Mouse (Mus musculus): ENCODE measurements around the gene Plagl2.

The Plagl2 gene

DNA sequence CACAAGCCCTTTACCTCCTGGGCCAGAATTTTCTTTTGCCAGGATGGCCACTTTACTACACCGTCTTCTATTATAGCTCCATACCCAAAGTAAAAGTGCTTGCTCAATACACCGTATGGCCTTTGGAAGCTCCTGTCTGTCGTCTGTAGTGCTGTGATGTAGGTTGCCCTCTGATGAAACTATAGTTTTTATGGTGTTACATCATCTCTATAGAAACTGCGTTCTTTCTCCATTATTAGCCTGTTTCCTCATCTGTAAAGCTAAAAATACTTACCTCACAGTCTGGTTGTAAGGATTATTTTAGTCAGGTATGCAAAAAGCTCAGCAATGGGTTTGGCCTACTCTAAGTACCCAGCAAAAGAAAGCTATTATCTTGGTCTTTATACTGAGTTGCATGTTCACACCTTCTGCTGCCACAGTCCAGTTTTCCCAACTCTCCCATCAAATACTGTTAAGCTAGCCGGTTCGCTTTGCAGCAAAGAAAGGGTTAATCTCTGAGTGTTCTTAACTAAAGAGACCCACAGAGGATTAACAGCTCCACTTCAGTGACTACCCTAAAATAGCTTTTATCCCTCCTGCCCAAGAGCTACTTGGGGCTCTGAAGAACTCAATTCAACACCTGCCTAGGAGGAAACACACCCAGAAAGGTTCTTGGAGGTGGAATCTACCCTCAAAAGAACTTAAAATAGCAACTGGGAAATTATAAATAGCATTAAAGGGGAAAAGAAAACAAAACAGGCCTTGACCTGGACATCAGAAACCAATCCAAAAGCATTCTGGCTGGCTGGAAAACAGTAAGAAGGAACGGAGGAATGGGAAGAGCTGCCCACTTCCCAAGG lies 2.0 kb downstream of the Plagl2 start:
- no peak for DNase-seq (ENCODE audit: low read depth, low spot score)

GRCm38 (mm10) chr2:153238406-153238805 lies 2.8 kb downstream of the Plagl2 start:
- no peak for DNase-seq (ENCODE audit: low read depth, low spot score)

DNA sequence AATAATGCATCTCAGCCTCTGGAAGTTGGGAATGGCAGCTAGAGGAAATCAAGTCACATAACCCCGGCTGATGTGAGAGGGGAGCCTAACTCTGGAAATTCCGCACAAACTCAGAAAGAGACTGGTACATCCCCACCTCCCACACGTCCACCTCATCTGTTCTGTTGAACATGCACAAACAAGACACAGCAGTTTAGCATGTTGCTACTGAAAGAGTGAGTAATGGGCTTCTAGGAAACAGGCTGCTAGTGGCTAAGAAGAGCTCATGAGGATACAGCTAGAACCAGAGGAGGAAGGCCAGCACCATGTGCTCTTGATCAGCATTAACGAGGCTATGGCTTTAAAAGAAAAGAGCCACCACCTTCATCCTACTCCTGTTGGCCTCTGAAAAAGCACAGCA lies 3.3 kb downstream of the Plagl2 start:
- no peak for DNase-seq (ENCODE audit: low read depth, low spot score)

DNA sequence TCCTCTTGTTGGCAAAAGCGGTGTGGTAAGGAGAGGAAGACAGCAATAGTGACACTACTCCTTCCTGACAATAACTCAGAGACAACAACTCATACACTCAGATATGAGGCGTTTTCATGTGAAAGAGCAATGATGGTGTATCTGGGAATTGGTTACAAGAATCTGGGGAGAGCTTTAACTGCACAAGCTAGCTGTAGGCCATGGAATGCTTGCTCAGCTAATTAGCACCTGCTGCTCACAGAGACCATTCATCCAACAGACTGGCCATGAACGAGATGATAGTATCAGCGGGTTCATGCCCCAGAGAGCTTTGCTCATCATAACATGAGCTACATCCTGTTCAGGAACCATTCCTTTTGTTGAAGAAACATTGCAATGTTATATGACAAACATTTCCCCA lies 4.0 kb downstream of the Plagl2 start:
- no peak for DNase-seq (ENCODE audit: low read depth, low spot score)

GRCm38 (mm10) chr2:153228523-153228922 lies 12.7 kb downstream of the Plagl2 start:
- peak; percentile 79 for DNase-seq (ENCODE audit: low read depth, low spot score)

- no peak for DNase-seq (ENCODE audit: low read depth, low spot score)
Measured at GRCm38 (mm10) chr2:153227959-153228358, 13.3 kb downstream of the Plagl2 start.

DNA sequence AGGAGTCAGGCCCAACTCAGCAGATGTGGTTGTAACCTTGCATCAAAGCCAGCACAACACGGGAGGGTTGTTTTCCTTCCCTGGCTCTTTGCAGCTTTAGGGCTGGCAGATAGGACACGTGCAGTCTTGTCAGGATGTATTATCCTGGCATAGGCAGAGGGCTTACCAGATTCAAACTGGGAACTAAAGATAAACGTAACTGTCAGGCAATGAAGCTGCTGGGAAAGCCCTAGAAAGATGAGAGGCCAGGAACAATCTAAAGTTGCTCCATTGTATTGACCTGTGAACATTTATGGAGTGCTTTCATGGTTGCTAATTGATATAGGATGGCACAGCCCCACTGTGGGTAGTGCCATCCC lies 15.7 kb downstream of the Plagl2 start:
- DNase-seq (ENCODE audit: low read depth, low spot score) = no peak

GRCm38 (mm10) chr2:153224946-153225594 lies 16.2 kb downstream of the Plagl2 start, which contains the start of gene Tspyl3:
Tspyl3 (minus strand) TSS chr2:153225441.
- peak; percentile 76 for DNase-seq (ENCODE audit: low read depth, low spot score)

- DNase-seq (ENCODE audit: low read depth, low spot score) = no peak
Measured at GRCm38 (mm10) chr2:153222566-153222965, 18.7 kb downstream of the Plagl2 start.

DNA sequence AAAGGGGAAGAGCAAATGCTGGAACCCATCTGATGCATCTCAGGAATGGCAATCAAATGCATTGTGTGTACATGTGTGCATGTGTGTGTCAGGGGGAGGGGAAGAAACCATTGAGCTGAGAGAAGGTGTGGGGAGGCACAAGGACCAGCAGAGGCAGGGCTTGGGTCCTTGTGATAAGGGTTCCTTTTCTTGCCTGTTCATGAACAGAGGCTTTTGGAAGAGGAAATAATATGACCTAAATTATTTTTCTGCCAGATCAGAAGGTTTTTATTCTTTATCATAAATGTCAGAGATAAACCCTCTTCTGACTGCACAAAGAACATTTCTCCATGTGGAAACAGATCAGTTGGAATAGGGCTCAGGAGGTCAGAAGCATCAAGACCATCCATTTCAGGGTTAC lies 19.1 kb downstream of the Plagl2 start:
- no peak for DNase-seq (ENCODE audit: low read depth, low spot score)

- no peak for DNase-seq (ENCODE audit: low read depth, low spot score)
Measured at GRCm38 (mm10) chr2:153221620-153222019, 19.6 kb downstream of the Plagl2 start.

DNA sequence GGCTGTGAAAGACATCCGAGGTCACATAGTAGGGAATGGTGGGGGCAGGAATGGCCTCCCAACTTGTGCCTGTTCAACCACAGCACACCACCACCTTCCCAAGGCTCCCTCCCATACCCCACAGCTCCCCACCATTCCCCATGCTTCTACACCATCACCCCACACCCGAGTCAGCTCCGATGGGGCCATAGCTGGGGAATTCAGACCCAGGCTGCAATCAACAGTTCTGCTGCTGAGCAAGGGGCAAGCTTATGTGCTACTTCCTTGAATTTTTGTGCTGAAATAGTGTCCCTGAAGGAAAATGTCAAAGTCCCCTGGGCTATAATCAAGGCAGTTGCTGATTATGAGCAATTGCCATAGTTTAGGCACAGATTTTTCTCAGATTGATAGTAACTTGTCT lies 22.7 kb downstream of the Plagl2 start:
- DNase-seq (ENCODE audit: low read depth, low spot score) = no peak

DNA sequence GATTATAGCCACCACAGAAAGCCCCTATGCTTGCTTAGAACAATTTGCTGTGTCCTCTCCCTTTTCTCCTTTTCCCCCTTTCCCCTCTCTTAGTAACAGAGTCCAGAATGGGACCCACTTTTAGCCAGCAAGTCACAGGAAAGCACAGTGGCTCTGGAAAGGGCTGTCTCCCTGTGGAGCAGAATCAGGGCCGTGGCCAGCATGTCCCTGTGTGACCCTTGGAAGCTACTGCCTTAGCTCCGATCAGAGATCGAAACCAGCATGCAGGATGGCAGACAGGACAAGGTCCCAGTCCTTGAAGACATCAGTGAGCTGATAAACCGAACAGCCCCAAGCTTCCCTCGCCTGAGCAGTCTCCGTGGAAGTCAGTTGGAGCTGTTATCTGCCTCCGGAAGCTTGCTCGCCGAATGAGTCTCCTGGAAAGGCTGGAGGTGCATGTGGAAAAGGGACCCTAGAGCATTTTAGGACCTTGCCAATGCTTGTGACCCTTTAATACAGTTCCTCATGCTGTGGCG lies 23.3 kb downstream of the Plagl2 start:
- DNase-seq (ENCODE audit: low read depth, low spot score) = no peak

- no peak for DNase-seq (ENCODE audit: low read depth, low spot score)
Measured at GRCm38 (mm10) chr2:153215421-153215820, 25.8 kb downstream of the Plagl2 start.

DNA sequence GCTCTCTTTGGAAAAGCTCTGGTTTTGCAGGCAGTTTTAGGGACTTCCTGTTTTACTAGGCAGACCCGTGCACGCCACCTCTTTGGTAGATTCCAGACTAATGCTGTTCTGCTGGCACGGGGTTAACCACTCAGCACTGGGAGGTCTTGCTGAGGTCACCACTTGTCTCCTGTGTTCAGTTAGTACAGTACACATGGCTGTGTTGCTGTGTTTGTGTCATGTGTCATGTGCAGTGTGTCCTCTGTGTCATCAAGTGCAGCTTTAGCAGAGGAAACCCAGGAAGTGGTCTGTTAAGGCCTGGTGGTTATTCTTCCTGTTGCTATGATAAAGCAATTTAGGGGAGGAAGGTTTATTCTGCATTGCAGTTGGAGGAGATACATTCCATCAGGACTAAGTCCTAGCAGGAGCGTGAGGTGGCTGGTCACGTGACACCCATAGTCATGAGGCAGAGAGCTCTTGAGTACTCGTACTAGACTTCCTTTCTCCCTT lies 26.4 kb downstream of the Plagl2 start:
- DNase-seq (ENCODE audit: low read depth, low spot score) = peak; percentile 26

DNA sequence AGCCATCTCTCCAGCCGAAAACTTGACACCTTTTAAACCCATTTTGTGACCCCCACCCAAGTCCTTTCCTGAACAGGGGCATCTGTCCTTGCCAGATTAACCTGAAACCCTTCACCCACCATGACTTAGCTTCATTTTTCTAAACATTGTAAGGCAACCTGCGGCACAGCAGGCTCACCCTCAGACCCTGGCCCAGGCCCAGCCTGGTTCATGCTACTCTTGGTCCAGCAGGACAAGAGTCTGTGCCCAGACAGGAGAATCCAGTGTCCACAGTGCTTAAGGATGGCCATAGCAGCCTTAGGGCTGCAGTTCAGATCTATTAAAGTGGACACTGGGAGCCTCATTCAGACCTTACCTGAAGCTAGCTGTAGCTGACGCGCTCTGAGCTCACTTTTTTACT lies 27.9 kb downstream of the Plagl2 start:
- DNase-seq (ENCODE audit: low read depth, low spot score) = no peak

DNA sequence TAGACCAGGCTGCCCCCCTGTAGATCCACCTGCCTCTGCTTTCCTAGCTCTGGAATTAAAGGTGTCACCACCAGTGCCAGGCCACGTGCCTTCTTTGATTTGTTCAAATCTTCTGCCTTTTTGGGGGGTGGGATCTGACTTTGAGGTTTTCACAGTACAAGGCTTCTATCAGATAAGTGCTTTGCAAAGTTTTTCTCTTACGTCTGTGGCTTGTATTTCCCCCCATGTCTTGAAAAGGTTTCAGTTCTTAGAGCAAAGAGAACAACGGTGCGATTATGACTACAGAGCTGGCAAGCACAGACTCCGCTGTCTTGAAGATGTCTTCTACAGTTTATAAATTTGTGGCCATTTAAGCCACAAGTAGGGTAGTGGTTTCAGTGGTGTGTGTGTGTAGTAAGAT lies 29.8 kb downstream of the Plagl2 start:
- no peak for DNase-seq (ENCODE audit: low read depth, low spot score)

DNA sequence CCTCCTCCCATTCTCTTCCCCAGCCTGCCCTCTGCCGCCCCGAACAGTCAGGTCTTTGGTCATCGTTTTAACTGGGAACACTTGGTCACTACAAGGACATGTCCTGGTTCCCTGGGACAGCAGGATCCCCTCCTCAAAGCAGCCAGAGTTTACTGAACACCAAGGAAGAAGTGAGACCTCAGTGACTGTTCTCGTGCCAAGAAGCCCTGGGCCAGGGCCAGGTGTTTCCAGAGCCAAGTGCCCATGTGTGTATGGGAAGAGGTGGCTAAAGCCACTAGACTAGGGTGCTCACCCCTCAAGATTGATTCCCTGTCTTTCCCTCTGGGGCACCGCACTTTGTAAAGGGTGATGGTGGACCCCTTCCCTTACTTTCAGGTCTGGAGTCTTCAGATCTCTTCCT lies 31.9 kb downstream of the Plagl2 start:
- no peak for DNase-seq (ENCODE audit: low read depth, low spot score)

DNA sequence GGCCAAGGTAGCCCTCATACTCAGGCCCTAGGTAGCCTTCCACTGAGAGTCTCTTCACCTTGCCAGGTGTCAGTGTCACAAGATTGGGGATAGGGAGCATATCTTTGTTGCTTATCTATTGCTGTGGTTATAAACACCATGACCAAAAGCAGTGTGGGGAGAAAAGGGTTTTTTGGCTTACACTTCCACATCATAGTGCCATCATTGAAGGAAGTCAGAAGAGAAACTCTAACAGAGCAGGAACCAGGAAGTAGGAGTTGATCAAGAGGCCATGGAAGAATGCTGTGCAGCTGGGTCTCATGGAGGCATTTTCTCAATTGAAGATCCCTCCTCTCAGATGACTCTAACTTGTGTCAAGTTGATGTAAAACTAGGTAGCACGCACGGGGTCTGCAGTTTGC lies 33.1 kb downstream of the Plagl2 start:
- no peak for DNase-seq (ENCODE audit: low read depth, low spot score)

DNA sequence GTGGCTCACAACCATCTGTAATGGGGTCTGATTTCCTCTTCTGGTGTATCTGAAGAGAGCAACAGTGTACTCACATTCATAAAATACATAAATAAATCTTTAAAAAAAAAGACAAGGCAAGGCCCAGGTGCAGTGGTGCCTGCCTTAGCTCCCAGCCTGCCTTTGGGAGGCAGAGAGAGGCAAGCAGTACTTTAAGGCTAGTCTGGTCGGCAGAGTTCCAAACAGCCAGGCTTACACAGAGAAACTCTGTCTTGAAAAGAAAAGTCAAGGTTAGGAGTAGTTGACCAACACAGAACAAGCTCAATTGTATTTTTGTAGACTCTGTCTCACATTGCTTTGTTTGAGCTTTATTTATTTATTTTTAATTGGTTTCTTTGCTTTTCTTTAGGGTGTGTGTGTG lies 38.5 kb downstream of the Plagl2 start:
- DNase-seq (ENCODE audit: low read depth, low spot score) = no peak

- DNase-seq (ENCODE audit: low read depth, low spot score) = no peak
Measured at GRCm38 (mm10) chr2:153199114-153199513, 42.1 kb downstream of the Plagl2 start.

DNA sequence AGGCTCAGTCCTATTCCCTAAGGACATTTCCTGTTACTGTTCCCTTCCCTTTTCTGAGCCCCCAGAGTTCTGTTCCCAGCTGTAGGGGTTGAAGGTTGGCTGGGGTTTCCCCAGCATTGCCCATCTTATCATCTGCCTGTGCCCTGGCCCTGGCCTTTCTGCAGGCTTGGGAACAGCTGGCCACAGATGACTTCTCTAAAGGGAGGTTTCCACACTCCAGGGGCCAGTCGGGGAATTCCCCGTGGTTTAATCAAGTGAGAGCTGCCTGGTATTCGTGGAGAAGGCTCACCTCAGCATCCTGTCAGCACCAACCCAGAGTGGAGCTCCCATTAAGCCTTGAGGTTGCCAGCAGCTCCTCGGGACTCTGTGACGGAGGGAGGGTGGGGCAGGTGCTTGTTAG lies 42.7 kb downstream of the Plagl2 start:
- DNase-seq (ENCODE audit: low read depth, low spot score) = no peak

DNA sequence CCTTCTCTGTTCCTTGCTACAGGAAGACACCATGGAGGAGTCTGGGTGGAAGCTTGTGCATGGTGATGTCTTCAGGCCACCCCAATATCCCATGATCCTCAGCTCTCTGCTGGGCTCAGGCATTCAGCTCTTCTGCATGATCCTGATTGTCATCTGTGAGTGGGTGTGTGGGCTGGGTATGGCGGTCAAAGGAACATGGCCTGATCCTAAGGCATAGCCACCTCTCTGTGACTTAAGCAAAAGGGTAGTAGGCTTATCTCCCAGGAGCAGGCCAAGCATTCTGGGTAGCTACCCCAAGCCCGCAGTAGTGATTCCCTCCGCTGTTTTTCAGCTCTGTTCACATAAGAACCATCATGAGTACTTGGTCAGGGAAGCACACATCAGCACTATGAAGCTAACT lies 47.0 kb downstream of the Plagl2 start:
- no peak for DNase-seq (ENCODE audit: low read depth, low spot score)
